ENCODE assay signal across 11 mouse cellular contexts in the genomic region with DNA sequence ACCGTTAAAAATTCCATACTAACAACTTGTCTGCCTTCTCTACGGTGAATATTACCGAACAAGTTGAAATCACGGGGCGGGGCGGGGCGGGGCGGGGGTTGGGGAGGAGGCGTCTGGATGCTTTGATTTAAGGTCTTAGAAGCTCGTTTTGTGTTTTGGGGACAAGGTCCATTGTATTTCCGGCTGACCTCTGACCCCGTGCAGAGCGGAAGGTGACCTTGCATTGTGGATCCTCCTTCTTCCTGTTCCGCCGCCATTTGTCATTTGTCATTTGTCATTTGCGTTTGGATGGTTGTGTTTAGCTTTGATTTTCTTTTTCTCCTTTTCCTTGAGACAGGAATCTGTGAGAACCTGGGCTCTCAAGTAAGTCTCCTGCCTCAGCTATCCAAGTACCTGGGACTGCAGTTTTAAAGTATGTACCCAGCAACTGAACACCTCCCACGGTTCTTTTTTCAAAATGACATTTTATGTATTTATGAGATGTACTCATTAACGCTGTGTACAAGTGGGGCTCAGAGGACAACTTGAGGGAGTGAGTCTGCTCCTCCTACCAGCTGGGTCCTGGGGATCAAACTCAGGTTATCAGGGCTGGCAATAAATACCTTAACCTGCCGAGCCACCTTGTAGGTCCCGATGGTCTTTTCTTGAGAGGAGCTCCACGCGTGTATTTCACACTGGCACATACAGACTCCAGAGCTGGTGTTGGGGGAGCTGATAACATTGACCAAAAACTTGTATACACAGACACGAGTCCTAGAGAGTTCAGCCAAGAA.
"Had no signal": no experiment of that assay in that cellular context is flagged by ENCODE, and none has a peak within 500 bp of the region (broad histone marks: within the 10 kb centered on the region; RNA-seq: fewer than 3 reads in every experiment).

No protein-coding gene starts in this region.

- H3K9me3 ChIP-seq: limb, embryonic 13.5 days; neural tube, embryonic 12.5 days had no signal

- H3K4me1 ChIP-seq: neural tube, embryonic 12.5 days had no signal

- H3K27me3 ChIP-seq: limb, embryonic 13.5 days; neural tube, embryonic 12.5 days had no signal

- H3K27ac ChIP-seq: kidney, postnatal 0 days; layer of hippocampus, adult 2 months; limb, embryonic 13.5 days; liver, embryonic 14.5 days; neural tube, embryonic 12.5 days had no signal

- H3K4me2 ChIP-seq: limb, embryonic 13.5 days; neural tube, embryonic 12.5 days had no signal

- DNase-seq: kidney, postnatal 36 days; left cerebral cortex, postnatal 4 days; lung, adult 18-20 months; midbrain, embryonic 14.5 days; thymus, adult 18-20 months; thymus, postnatal 14 days had no signal

- H3K36me3 ChIP-seq: limb, embryonic 13.5 days; neural tube, embryonic 12.5 days had no signal

- H3K9ac ChIP-seq: limb, embryonic 13.5 days; liver, embryonic 14.5 days; neural tube, embryonic 12.5 days had no signal

- H3K4me3 ChIP-seq: layer of hippocampus, adult 2 months; limb, embryonic 13.5 days; neural tube, embryonic 12.5 days had no signal
